Mouse (Mus musculus) myocyte (in vitro differentiated cells): Measurements from ENCODE around the gene Fscn3.

Experiments used
- E2F4 ChIP-seq: IDR thresholded peaks from one replicate; pipeline ENCODE4 v1.6.1; 2011; ENCODE audit warnings: mild to moderate bottlenecking, control low read depth, moderate library complexity; ENCODE audit not compliant: insufficient read depth
- MAX ChIP-seq: IDR thresholded peaks from one replicate; pipeline ENCODE4 v1.6.1; 2011; ENCODE audit warnings: low read depth, mild to moderate bottlenecking, control low read depth
- MYOD1 ChIP-seq, 3 experiments: IDR thresholded peaks; one replicate each; pipeline ENCODE4 v1.6.1; 2011; ENCODE audit warnings: control low read depth in 2 of 3, low read depth in 2 of 3, mild to moderate bottlenecking in 2 of 3, moderate library complexity in 1 of 3; ENCODE audit not compliant: insufficient read length in 2 of 3, control insufficient read depth in 1 of 3
- MYOG ChIP-seq, 3 experiments: IDR thresholded peaks; one replicate each; pipeline ENCODE4 v1.6.1; 2011; ENCODE audit warnings: control low read depth in 2 of 3, low read depth in 2 of 3, mild to moderate bottlenecking in 2 of 3; ENCODE audit not compliant: insufficient read length in 2 of 3, control insufficient read depth in 1 of 3, insufficient read depth in 1 of 3
- POLR2A ChIP-seq: IDR thresholded peaks from one replicate; pipeline ENCODE4 v1.6.1; 2011; ENCODE audit warnings: low read depth, mild to moderate bottlenecking, control low read depth, moderate library complexity; ENCODE audit not compliant: insufficient read length
- TCF12 ChIP-seq: IDR thresholded peaks from one replicate; pipeline ENCODE4 v1.6.1; 2011; ENCODE audit warnings: mild to moderate bottlenecking, control low read depth; ENCODE audit not compliant: poor library complexity, insufficient read depth, severe bottlenecking
- TCF3 ChIP-seq: IDR thresholded peaks from one replicate; pipeline ENCODE4 v1.6.1; 2011; ENCODE audit warnings: low read depth, control low read depth; ENCODE audit not compliant: insufficient read length
- USF1 ChIP-seq: IDR thresholded peaks from one replicate; pipeline ENCODE4 v1.6.1; 2011; ENCODE audit warnings: low read depth, mild to moderate bottlenecking, control low read depth, moderate library complexity

DNA sequence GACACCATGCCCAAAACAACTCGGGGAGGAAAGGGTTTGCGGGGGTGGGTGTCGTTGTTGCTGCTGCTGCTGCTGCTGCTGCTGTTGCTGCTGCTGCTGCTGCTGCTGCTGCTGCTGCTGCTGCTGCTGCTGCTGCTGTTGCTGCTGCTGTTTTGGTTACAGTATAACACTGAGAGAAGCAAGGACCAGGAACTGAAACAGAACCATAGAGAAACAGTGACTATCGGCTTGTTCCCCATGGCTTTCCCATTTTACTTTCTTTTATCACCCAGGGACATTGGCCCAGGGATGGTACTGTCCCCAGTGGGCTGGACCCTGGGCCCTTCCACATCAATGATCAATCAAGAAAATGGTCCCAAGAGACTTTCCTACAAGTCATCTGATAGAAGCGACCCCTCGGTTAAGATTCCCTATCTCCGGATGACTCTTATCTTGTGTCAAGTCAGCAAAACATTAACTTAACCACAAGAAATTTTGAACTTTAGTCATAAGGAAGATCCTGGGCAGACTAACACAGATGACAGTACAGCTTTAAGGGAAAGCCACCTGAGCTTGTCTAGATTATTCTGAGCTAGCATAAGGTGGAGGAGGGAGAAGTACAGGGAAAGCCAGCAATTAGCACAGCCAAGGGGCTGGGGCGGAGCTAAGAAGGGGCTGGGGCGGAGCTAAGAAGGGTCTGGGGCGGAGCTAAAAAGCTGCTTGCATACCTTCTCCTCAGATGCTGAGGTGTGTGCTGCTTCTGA lies 3.4 kb downstream of the Fscn3 start:
- TF ChIP-seq POLR2A: no peak
- TF ChIP-seq TCF3: no peak
- TF ChIP-seq MYOD1 (IDR thresholded peaks at IDR 0.05; ENCODE audit: control insufficient read depth in 1 of 3, insufficient read length in 2 of 3, low read depth in 2 of 3): no peak
- TF ChIP-seq USF1: no peak
- TF ChIP-seq TCF12: no peak
- no peak for TF ChIP-seq MYOG (IDR thresholded peaks at IDR 0.05; ENCODE audit: control insufficient read depth in 1 of 3, insufficient read depth in 1 of 3, insufficient read length in 2 of 3, low read depth in 2 of 3)
- TF ChIP-seq E2F4: no peak
- no peak for TF ChIP-seq MAX
